Mouse (Mus musculus): ENCODE results near the gene Trim60. TPM values are rescaled to one million over a fixed set of nuclear protein-coding genes. Genes with fewer than 3 reads are reported as not detected.

Gene Trim60
- not detected in 4 replicates for total RNA-seq (2023; ENCODE audit: inconsistent age)

DNA sequence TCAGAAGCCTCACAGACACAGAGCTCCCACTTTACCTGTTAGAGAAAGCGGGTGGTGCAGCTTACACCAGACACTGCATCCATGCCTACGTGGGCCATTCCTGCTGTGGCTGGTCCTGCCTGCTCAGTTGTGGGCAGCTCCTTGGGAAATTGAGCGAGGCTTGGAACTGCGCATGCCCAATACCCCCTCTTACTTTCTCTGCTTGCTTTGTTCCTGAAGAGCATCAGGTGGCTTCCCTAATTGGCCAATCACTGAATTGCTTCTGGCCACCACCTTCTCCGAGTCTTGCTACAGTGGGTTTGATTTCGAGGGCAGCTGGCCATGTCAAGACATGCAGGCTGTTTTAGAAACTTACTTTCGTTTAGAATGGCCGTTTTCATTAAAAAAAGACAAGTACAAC lies at the start of gene Trim60, which contains the start of gene Trim61:
Gene Trim60, minus strand, starts transcription at position 162 of the 400 bp plus-strand sequence.
Gene Trim61, minus strand, starts transcription at position 101 of the 400 bp plus-strand sequence.

DNA sequence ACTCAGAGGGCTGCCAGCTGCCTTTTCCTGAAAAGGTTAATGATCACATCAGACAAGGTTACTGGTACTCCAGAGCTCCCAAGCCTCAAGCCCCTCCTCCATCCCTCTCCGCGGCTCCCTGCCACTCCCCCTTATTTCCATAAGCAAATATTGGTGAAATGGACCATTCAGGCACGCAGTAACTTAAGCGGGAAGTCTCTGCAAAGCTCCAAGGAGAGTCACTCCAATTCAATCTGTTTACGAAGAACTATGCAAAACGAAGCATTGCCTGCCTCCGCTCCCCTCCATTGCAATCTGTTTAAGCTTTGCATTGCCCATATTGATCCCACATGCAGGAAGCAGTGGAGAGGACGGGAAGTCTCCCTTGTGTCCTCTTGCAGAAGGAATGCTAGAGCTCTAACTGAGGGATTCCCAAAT lies 18.7 kb upstream of the Trim60 start, which contains the start of gene Apela:
Gene Apela, minus strand, starts transcription at position 220 of the 417 bp plus-strand sequence.

DNA sequence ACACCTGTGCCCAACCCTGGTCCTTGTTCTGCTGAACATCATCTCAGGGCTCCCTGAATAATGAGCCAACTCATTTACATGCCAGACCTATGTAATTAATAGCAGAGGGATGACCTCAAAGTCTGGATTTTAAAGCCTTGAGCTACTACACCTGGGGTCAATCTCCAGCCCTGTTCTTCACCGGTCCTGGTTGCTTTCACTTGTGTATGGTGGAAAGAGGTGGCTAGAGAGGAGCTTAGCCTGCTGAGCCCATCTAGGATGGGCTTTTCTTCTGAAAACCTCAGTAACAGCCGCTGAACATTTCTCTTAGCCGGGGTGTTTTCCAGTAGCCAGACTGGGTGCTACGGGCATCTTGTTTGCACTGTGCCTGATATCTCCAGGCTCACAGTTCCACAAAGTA lies 30.7 kb downstream of the Trim60 start, which contains the start of gene Trim75:
Gene Trim75, minus strand, starts transcription at position 101 of the 400 bp plus-strand sequence.

Other genes starting within 250 kb of the Trim60 start
- 21.5 to 29.9 TPM (median 24.8 TPM) in 4 replicates for gene Klhl2, start 168.6 kb downstream of the Trim60 start, total RNA-seq (2023; ENCODE audit: inconsistent age)
- gene Tmem192, start 71.4 kb downstream of the Trim60 start, total RNA-seq (2023; ENCODE audit: inconsistent age): 38.8 to 50.6 TPM (median 49.6 TPM) in 4 replicates
- gene Trim75, start 30.8 kb downstream of the Trim60 start, total RNA-seq (2023; ENCODE audit: inconsistent age): not detected in 4 replicates
- gene Trim61, start 61 bp downstream of the Trim60 start, total RNA-seq (2023; ENCODE audit: inconsistent age): not detected in 4 replicates
- gene Apela, start 18.8 kb upstream of the Trim60 start, total RNA-seq (2023; ENCODE audit: inconsistent age): not detected in 4 replicates
- gene Gm10663, start 56.4 kb upstream of the Trim60 start, total RNA-seq (2023; ENCODE audit: inconsistent age): not detected in 4 replicates
- gene BC030870, start 111.0 kb upstream of the Trim60 start, total RNA-seq (2023; ENCODE audit: inconsistent age): not detected in 4 replicates